Mouse (Mus musculus) left cerebral cortex, adult 11 months (tissue): ENCODE data around the gene Chtf18.
"Not testable (repeated sequence)": the region's sequence is repeated elsewhere in the genome, so short reads cannot be mapped to it uniquely, and the experiment has no call there.

Source experiments
- DNase-seq: peaks from one replicate; pipeline ENCODE4 v3.0.0; 2022; ENCODE audit warnings: low spot score

Chtf18 gene

GRCm38 (mm10) chr17:25727265-25728008, at the start of gene Chtf18, which contains the start of gene Rpusd1:
TSS of gene Chtf18 (minus strand) at chr17:25727419.
TSS of gene Rpusd1 (plus strand) at chr17:25727670.
- peak; percentile 100 for DNase-seq

GRCm38 (mm10) chr17:25775318-25776062, 48.3 kb upstream of the Chtf18 start:
- DNase-seq, result no peak

GRCm38 (mm10) chr17:25773549-25774120, 46.4 kb upstream of the Chtf18 start, which contains the start of gene Narfl:
TSS of gene Narfl (plus strand) at chr17:25773776.
- DNase-seq, result peak; percentile 95

- no peak for DNase-seq
Observed at GRCm38 (mm10) chr17:25769331-25769730, 42.1 kb upstream of the Chtf18 start.

GRCm38 (mm10) chr17:25765886-25766285, 38.7 kb upstream of the Chtf18 start:
- no peak for DNase-seq

- DNase-seq, result no peak
Observed at GRCm38 (mm10) chr17:25762591-25762990, 35.4 kb upstream of the Chtf18 start.

- DNase-seq, result no peak
Observed at GRCm38 (mm10) chr17:25761561-25761970, 34.3 kb upstream of the Chtf18 start.

GRCm38 (mm10) chr17:25760148-25760547, 32.9 kb upstream of the Chtf18 start:
- DNase-seq, result no peak

- no peak for DNase-seq
Observed at GRCm38 (mm10) chr17:25757691-25758090, 30.5 kb upstream of the Chtf18 start.

- DNase-seq, result no peak
Observed at GRCm38 (mm10) chr17:25756378-25757242, 29.4 kb upstream of the Chtf18 start.

GRCm38 (mm10) chr17:25755627-25756377, 28.6 kb upstream of the Chtf18 start:
- DNase-seq, result no peak

- DNase-seq, result no peak
Observed at GRCm38 (mm10) chr17:25755086-25755485, 27.9 kb upstream of the Chtf18 start.

GRCm38 (mm10) chr17:25754241-25754640, 27.0 kb upstream of the Chtf18 start, which contains the start of gene Msln:
TSS of gene Msln (minus strand) at chr17:25754378.
- DNase-seq, result no peak

- no peak for DNase-seq
Observed at GRCm38 (mm10) chr17:25751446-25751845, 24.2 kb upstream of the Chtf18 start.

- DNase-seq, result no peak
Observed at GRCm38 (mm10) chr17:25749314-25749713, 22.1 kb upstream of the Chtf18 start.

GRCm38 (mm10) chr17:25748238-25748637, 21.0 kb upstream of the Chtf18 start:
- DNase-seq, result no peak

- DNase-seq, result no peak
Observed at GRCm38 (mm10) chr17:25744311-25744710, 17.1 kb upstream of the Chtf18 start.

GRCm38 (mm10) chr17:25743831-25744230, 16.6 kb upstream of the Chtf18 start:
- DNase-seq, result no peak

GRCm38 (mm10) chr17:25741471-25741870, 14.3 kb upstream of the Chtf18 start:
- DNase-seq, result not testable (repeated sequence)

- DNase-seq, result no peak
Observed at GRCm38 (mm10) chr17:25738861-25739260, 11.6 kb upstream of the Chtf18 start.

GRCm38 (mm10) chr17:25735745-25736144, 8.5 kb upstream of the Chtf18 start, which contains the start of gene Mslnl:
TSS of gene Mslnl (plus strand) at chr17:25736042.
- DNase-seq, result no peak
